In the genomic region with DNA sequence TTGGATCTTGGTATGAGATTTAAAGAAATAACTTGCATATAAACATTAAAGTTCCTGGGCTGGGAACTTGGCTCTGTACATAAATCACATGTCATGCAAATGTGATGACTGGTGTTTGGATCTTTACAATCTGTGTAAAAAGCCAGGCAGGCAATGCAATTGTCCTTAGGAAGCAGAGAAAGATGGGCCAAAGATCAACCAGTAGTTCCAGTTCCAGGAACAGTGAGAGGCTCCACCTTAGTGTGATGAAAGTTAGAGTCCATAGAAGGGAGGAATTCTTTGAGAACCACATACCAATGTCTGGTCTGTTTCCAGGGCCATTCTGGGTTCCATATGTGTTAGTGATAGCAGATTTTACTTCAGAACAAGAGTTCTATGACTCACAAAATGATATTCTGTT, we compare ENCODE assay signal across 23 mouse cellular contexts. TPM values are rescaled to one million over a fixed set of nuclear protein-coding genes. Genes with fewer than 3 reads are reported as not detected.
DNase-seq lines count a peak whose midpoint lies in the region; ATAC-seq and TF ChIP-seq lines count a peak whose summit lies in the region.
"Had no signal": no experiment of that assay in that cellular context is flagged by ENCODE, and none has a peak within 500 bp of the region (broad histone marks: within the 10 kb centered on the region; RNA-seq: fewer than 3 reads in every experiment).

No protein-coding gene starts in this region.

- H3K27ac ChIP-seq in embryonic facial prominence, embryonic 14.5 days (replicated peaks; ENCODE audit: low read depth, low read length) = no peak overlapping the region
- H3K27ac ChIP-seq in embryonic facial prominence, embryonic 10.5 days (replicated peaks) = no peak overlapping the region
- H3K27ac ChIP-seq in limb, embryonic 14.5 days (replicated peaks; ENCODE audit: low read depth, low read length) = no peak overlapping the region
- H3K27ac ChIP-seq in limb, embryonic 10.5 days = no peak overlapping the region
- H3K27ac ChIP-seq: embryonic facial prominence, embryonic 13.5 days; forebrain, embryonic 10.5 days; forebrain, embryonic 12.5 days had no signal

- no peak for TF ChIP-seq POLR2A in limb, embryonic 14.5 days (IDR thresholded peaks at IDR 0.05; ENCODE audit: borderline replicate concordance, extremely low read depth, insufficient read depth, insufficient read length)

- no peaks in the 10 kb centered on the region for H3K9me3 ChIP-seq in embryonic facial prominence, embryonic 14.5 days (ENCODE audit: control insufficient read depth, low read length)
- H3K9me3 ChIP-seq in embryonic facial prominence, embryonic 10.5 days = no peaks in the 10 kb centered on the region
- no peaks in the 10 kb centered on the region for H3K9me3 ChIP-seq in limb, embryonic 14.5 days (ENCODE audit: control insufficient read depth, low read length)
- H3K9me3 ChIP-seq in limb, embryonic 10.5 days (replicated peaks) = no peaks in the 10 kb centered on the region
- H3K9me3 ChIP-seq: embryonic facial prominence, embryonic 13.5 days; forebrain, embryonic 10.5 days; forebrain, embryonic 12.5 days had no signal

- no peak for ATAC-seq in embryonic facial prominence, embryonic 14.5 days (ENCODE audit: low read depth)
- ATAC-seq in limb, embryonic 14.5 days (ENCODE audit: low FRiP score, low read depth) = no peak
- ATAC-seq: activated CD4-positive, CD25-positive, alpha-beta regulatory T cell, adult 4 months; forebrain, embryonic 14.5 days; forebrain, embryonic 16.5 days; Patski had no signal

- no peaks in the 10 kb centered on the region for H3K36me3 ChIP-seq in embryonic facial prominence, embryonic 14.5 days (ENCODE audit: control insufficient read depth, insufficient read depth, low read length)
- no peaks in the 10 kb centered on the region for H3K36me3 ChIP-seq in embryonic facial prominence, embryonic 10.5 days (replicated peaks)
- H3K36me3 ChIP-seq in limb, embryonic 14.5 days (ENCODE audit: control insufficient read depth, insufficient read depth, low read length) = no peaks in the 10 kb centered on the region
- no peaks in the 10 kb centered on the region for H3K36me3 ChIP-seq in limb, embryonic 10.5 days
- H3K36me3 ChIP-seq: embryonic facial prominence, embryonic 13.5 days; forebrain, embryonic 10.5 days; forebrain, embryonic 12.5 days had no signal

- H3K4me3 ChIP-seq in embryonic facial prominence, embryonic 14.5 days (ENCODE audit: low read depth, low read length) = no peak overlapping the region
- no peak overlapping the region for H3K4me3 ChIP-seq in embryonic facial prominence, embryonic 10.5 days
- no peak overlapping the region for H3K4me3 ChIP-seq in limb, embryonic 14.5 days (replicated peaks; ENCODE audit: low read length)
- no peak overlapping the region for H3K4me3 ChIP-seq in limb, embryonic 10.5 days
- H3K4me3 ChIP-seq: embryonic facial prominence, embryonic 13.5 days; forebrain, embryonic 10.5 days; forebrain, embryonic 12.5 days had no signal

- H3K4me2 ChIP-seq in embryonic facial prominence, embryonic 14.5 days (ENCODE audit: low read depth, low read length) = no peak overlapping the region
- H3K4me2 ChIP-seq in limb, embryonic 14.5 days (replicated peaks; ENCODE audit: low read depth, low read length, severe bottlenecking) = no peak overlapping the region
- H3K4me2 ChIP-seq: embryonic facial prominence, embryonic 13.5 days; forebrain, embryonic 12.5 days had no signal

- H3K27me3 ChIP-seq in embryonic facial prominence, embryonic 14.5 days (replicated peaks; ENCODE audit: control insufficient read depth, insufficient read depth, low read length) = no peaks in the 10 kb centered on the region
- H3K27me3 ChIP-seq in embryonic facial prominence, embryonic 10.5 days (replicated peaks; ENCODE audit: low read depth, poor library complexity, severe bottlenecking) = no peaks in the 10 kb centered on the region
- H3K27me3 ChIP-seq in limb, embryonic 14.5 days (ENCODE audit: control insufficient read depth, insufficient read depth, low read length) = no peaks in the 10 kb centered on the region
- no peaks in the 10 kb centered on the region for H3K27me3 ChIP-seq in limb, embryonic 10.5 days (ENCODE audit: low read depth, poor library complexity, severe bottlenecking)
- H3K27me3 ChIP-seq: embryonic facial prominence, embryonic 13.5 days; forebrain, embryonic 12.5 days had no signal

- H3K4me1 ChIP-seq in embryonic facial prominence, embryonic 14.5 days (ENCODE audit: control insufficient read depth, insufficient read depth, low read length) = no peaks in the 10 kb centered on the region
- no peaks in the 10 kb centered on the region for H3K4me1 ChIP-seq in embryonic facial prominence, embryonic 10.5 days
- no peaks in the 10 kb centered on the region for H3K4me1 ChIP-seq in limb, embryonic 14.5 days (ENCODE audit: control insufficient read depth, insufficient read depth, low read length)
- no peaks in the 10 kb centered on the region for H3K4me1 ChIP-seq in limb, embryonic 10.5 days
- H3K4me1 ChIP-seq: embryonic facial prominence, embryonic 13.5 days; forebrain, embryonic 10.5 days; forebrain, embryonic 12.5 days had no signal

- DNase-seq in embryonic facial prominence, embryonic 14.5 days (ENCODE audit: low spot score) = peak; percentile 15
- no peak for DNase-seq in embryonic facial prominence, embryonic 10.5 days (ENCODE audit: low spot score)
- DNase-seq in limb, embryonic 14.5 days (ENCODE audit: low spot score) = peak; percentile 36
- DNase-seq in limb, embryonic 10.5 days (ENCODE audit: low spot score) = no peak
- DNase-seq in 3T3-L1 (ENCODE audit: low read depth, low spot score) (peak; percentile 68), adipocyte (ENCODE audit: low spot score) (peak; percentile 60)
- DNase-seq in thymus, adult 18-20 months = no peak
- DNase-seq in kidney, postnatal 10 days = no peak
- DNase-seq: adrenal gland, adult 2 months; adrenal gland, postnatal 10 days; adrenal gland, postnatal 25 days; cerebellum, adult 11 months; cerebellum, adult 2 months; cerebellum, adult 9-10 months; cerebellum, postnatal 10 days; cerebellum, postnatal 25 days had no signal

- H3K9ac ChIP-seq in embryonic facial prominence, embryonic 14.5 days (ENCODE audit: low read depth, low read length) = no peak overlapping the region
- H3K9ac ChIP-seq in limb, embryonic 14.5 days (ENCODE audit: low read depth, low read length, severe bottlenecking) = no peak overlapping the region
- H3K9ac ChIP-seq: embryonic facial prominence, embryonic 13.5 days; forebrain, embryonic 12.5 days had no signal

RNA-seq across cellular contexts. Expression of gene Gm8797, which starts 36.1 kb away (rescaled TPM):
- polyA plus RNA-seq in embryonic facial prominence, embryonic 14.5 days (2014; fragmentation: Nextera tagmentation; extraction: Ambion mirVana) = 12.2 and 16.5 TPM in 2 replicates
- 15.2 and 17.8 TPM in 2 replicates for polyA plus RNA-seq in embryonic facial prominence, embryonic 10.5 days (2016; fragmentation: Nextera tagmentation; extraction: Ambion mirVana)
- 1.7 and 2.0 TPM in 2 replicates for polyA plus RNA-seq in limb, embryonic 14.5 days (2012; rRNA removed)
- 15.9 and 18.0 TPM in 2 replicates for polyA plus RNA-seq in limb, embryonic 14.5 days (2014; fragmentation: Nextera tagmentation; extraction: Ambion mirVana)
- 15.3 and 19.4 TPM in 2 replicates for polyA plus RNA-seq in limb, embryonic 10.5 days (2016; fragmentation: Nextera tagmentation; extraction: Ambion mirVana)

Comparison
In these comparisons a context has a peak if more than half of its experiments do, and no peak if none do; other contexts are left out.
1. DNase-seq: peak in embryonic facial prominence, embryonic 14.5 days (single experiment), limb, embryonic 14.5 days (single experiment), 3T3-L1 (single experiment) and adipocyte (single experiment); none in embryonic facial prominence, embryonic 10.5 days (single experiment), limb, embryonic 10.5 days (single experiment), thymus, adult 18-20 months (0 of 2) and kidney, postnatal 10 days (single experiment).